Mouse (Mus musculus): ENCODE measurements around the gene Insyn1.

The Insyn1 gene

GRCm38 (mm10) chr9:58487851-58488801 is at the start of gene Insyn1:
Gene Insyn1 (plus strand): TSS chr9:58488603.
- in situ Hi-C loops (cut with MboI, MseI), result no loop called here

DNA sequence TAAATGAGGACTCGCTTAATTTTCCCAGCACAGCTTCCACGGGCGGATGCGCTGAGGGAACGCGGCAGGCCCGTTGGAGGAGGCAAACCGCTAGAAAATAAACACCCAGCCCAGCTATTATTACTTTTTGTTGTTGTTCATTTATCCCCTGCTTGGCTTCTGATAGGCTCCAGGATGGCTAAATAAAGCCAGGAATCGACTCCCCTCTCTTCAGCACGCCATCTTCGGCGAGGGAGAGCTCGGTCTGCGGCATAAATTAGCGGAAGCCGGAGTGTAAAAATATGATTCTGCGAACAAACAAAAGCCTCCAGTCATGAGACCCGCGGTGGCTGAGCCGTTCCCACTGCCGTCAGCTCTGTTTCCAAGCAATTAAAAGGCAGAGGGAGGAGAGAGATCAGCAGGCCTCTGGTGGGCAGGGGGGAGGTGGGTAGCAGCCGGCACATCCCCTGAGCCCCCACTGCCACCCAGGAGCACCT is 49.4 kb upstream of the Insyn1 start:
- in situ Hi-C loops (cut with MboI, MseI), result no loop called here

- in situ Hi-C loops (cut with MboI, MseI), result no loop called here
Measured at GRCm38 (mm10) chr9:58440100-58440499, 48.3 kb upstream of the Insyn1 start.

DNA sequence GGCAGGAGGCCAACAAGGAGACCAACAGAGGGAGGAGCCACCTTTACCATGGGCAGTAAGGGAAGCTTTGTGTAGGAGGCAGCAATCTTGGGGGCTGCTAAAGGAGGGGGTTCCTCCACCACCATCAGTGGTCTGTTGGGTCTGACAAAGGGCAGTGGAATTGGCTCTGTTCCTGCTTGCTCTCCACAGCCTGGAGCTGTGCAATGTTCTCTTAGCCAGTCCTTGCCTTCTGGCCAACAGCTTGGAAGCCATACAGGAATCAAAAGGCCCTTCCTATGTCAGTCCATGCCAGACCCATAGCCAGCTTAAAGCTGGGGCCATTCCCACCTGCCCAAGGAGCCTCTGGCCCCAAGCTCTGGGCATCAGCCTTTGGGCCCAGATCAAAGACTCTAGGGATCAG is 47.8 kb upstream of the Insyn1 start:
- in situ Hi-C loops (cut with MboI, MseI), result no loop called here

- in situ Hi-C loops (cut with MboI, MseI), result no loop called here
Measured at GRCm38 (mm10) chr9:58441351-58442104, 46.9 kb upstream of the Insyn1 start.

GRCm38 (mm10) chr9:58442105-58443010 is 46.0 kb upstream of the Insyn1 start:
- in situ Hi-C loops (cut with MboI, MseI), result no loop called here

DNA sequence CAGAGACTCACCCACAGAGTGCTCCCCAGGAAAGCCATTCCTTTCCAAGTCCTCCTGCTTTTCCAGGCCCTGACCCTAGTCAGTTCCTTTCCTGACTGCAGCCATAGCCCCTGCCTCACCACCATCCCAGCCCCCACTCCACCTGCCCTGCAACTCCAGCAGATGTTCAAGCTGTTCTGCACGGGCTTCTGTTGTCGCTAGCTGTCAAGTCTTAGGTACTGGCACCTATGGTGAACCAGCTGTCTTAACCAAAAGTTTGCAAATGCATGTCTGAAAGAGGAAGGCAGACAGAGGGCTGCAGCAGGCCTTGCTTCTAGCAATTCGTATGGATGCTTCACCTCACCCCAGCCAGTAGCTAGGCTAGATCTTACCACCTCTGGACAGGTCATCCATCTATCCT is 45.3 kb upstream of the Insyn1 start:
- in situ Hi-C loops (cut with MboI, MseI), result no loop called here

DNA sequence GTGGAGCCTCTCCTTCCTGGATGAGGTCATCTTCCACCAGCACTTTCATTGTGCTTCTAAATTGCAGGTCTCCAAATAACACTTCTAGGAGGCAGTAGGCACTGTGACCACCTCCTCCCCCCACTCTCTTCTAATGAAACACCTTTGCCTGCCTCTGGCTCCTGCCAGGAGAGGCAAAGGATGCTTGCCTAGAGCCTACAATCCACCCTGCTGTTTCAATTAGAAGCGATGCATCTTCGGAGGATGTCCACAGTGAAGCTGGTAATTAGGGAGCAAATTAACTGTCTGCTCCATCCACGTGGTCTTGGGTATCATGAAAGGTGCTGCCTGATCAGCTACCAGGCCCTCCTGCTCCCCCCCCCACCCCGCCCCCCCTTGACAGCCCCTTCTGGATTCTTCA is 41.6 kb upstream of the Insyn1 start:
- in situ Hi-C loops (cut with MboI, MseI), result no loop called here

- in situ Hi-C loops (cut with MboI, MseI), result no loop called here
Measured at GRCm38 (mm10) chr9:58447997-58448595, 40.3 kb upstream of the Insyn1 start.

DNA sequence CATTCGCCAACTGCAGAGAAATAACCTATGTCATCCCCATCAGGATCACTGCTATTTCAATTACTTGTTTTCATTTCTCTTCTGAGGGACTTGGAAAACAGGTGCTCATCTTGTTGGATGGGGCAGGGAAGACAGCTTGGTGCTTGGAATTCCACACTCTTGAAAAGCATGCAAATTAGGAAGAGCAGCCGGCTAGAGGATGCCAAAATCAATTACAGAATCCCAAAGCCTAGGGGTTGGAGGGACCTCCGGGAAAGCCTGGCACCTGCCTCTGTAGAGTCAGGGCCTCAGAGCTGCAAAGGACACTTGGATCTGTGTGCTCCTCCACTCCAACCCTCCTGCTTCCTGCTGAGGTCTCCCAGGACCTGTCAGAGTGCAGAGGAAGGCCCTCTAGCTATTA is 38.9 kb upstream of the Insyn1 start:
- in situ Hi-C loops (cut with MboI, MseI), result no loop called here

GRCm38 (mm10) chr9:58453791-58454378 is 34.5 kb upstream of the Insyn1 start:
- in situ Hi-C loops (cut with MboI, MseI), result no loop called here

- in situ Hi-C loops (cut with MboI, MseI), result no loop called here
Measured at GRCm38 (mm10) chr9:58454886-58455285, 33.5 kb upstream of the Insyn1 start.

DNA sequence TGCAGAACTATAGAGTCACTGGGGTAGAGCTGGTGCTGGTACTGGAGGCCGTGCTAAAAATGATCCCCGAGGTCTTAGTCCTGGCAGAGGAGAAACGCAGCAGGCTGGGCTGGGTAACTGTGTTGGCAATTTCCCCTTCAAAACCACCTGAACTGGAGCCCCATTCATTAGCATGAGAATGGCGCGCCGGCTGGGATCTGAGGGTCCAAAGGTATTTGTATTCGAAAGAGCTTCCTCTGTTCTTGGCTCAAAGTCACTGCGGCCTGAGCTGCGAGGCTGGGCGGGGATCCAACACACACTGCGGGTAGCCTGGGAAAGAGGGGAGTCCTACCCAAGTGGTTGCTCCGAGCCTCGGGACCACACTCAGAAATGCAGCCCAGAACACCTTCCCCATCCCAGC is 32.6 kb upstream of the Insyn1 start:
- in situ Hi-C loops (cut with MboI, MseI), result no loop called here

- in situ Hi-C loops (cut with MboI, MseI), result no loop called here
Measured at GRCm38 (mm10) chr9:58457481-58457955, 30.9 kb upstream of the Insyn1 start.

- in situ Hi-C loops (cut with MboI, MseI), result no loop called here
Measured at GRCm38 (mm10) chr9:58458341-58458740, 30.1 kb upstream of the Insyn1 start.

DNA sequence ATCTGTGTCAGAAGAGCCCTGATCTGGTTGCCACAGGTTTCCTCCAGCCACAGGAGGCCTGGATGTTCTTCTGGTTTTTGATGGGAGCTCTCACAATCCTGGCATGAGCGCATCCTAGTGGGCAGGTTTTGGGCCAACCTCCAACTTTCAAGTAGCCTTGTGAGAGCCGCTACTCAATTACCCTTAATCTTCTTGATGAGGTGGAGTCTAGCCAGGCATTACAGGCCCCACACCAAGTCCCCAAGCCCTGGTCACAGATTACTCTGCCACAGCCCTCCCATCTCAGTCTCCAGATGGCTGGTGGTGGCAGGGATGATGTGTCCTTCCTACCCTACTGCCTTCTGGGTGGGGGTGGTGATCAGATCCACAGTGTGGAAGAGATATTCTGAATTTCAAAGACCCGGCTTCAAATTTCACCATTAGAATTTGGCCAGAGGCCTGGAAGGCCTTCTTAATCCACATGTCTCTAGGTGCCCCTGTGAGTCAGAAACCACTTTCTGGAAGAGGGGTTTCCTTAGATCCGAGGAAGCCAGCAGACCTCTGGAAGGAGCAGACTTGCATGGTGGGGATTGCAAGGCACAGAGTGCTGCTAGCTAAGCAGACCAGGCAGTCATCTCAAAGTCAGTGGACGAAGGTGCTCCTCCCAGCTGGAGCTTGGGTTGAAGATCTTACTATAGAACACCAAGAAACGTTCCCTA is 29.4 kb upstream of the Insyn1 start:
- in situ Hi-C loops (cut with MboI, MseI), result no loop called here

GRCm38 (mm10) chr9:58467345-58468025 is 20.9 kb upstream of the Insyn1 start:
- in situ Hi-C loops (cut with MboI, MseI), result no loop called here

DNA sequence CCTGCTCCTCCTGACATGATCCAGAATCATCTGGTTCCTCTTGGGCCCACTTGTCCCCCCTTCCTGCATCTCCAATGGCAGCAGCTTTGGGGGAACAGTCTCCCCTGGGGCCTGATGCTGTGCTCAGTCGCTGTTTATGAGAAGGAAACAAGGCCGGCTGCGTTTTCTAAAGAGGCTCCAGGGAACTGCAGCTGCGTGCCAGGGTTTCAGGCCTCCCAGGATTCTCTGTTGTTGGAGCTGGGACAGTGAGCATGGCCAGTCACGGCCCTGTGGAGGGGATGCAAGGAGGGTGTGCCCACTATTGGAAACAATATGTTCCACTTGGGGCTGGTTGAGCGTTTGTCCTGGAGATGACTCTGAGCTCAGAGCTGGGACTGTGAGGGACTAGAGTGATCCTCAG is 17.9 kb upstream of the Insyn1 start:
- in situ Hi-C loops (cut with MboI, MseI), result no loop called here

- in situ Hi-C loops (cut with MboI, MseI), result no loop called here
Measured at GRCm38 (mm10) chr9:58473211-58473815, 15.1 kb upstream of the Insyn1 start.

All from T-helper 1 cell (primary cell).